Mouse (Mus musculus) ES-E14 (cell line): ENCODE results near the gene Lsm12.

Experiments
- CHD2 ChIP-seq: IDR thresholded peaks from 2 replicates; pipeline ENCODE4 v1.6.1; 2014; ENCODE audit warnings: mild to moderate bottlenecking, low read depth, low read length, inconsistent platforms
- HCFC1 ChIP-seq: IDR thresholded peaks from 2 replicates; pipeline ENCODE4 v1.6.1; 2012; ENCODE audit warnings: low read length, inconsistent platforms, borderline replicate concordance; ENCODE audit not compliant: insufficient read depth
- MAFK ChIP-seq: IDR thresholded peaks from 2 replicates; pipeline ENCODE4 v1.6.1; 2014; ENCODE audit warnings: mild to moderate bottlenecking, low read depth, low read length, inconsistent platforms; ENCODE audit not compliant: insufficient read depth
- ZC3H11A ChIP-seq: IDR thresholded peaks from 2 replicates; pipeline ENCODE4 v1.6.1; 2012; ENCODE audit warnings: low read depth, mild to moderate bottlenecking, inconsistent platforms, low read length, borderline replicate concordance
- ZNF384 ChIP-seq: IDR thresholded peaks from 2 replicates; pipeline ENCODE4 v1.6.1; 2012; ENCODE audit warnings: low read depth, low read length, inconsistent platforms

DNA sequence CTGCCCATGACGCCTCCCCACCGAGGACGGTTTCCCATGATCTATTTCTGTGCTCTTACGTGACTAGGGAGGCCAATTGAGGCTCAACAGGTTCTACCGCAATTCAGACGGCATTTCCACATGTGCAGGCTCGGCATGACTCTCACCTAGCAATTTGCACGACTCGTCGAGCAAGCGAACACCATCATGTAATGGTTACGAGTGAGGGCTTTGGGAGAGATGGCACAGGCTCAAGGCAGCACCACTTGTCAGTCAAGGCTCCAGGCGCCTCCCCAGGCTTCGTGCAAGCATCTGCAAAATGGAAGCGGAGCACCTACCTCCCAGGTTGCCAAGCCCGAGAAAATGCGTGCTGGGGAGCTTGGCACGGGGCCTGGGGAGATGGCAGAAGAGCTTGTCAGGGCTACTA lies 26.8 kb upstream of the Lsm12 start:
- TF ChIP-seq CHD2, result no peak
- TF ChIP-seq HCFC1, result no peak
- TF ChIP-seq MAFK, result no peak
- TF ChIP-seq ZC3H11A, result no peak
- TF ChIP-seq ZNF384, result no peak
